Mouse (Mus musculus) CH12.LX (cell line): ENCODE measurements around the gene Lrmda.

ENCODE experiments used
- CHD1 ChIP-seq: IDR thresholded peaks from 2 replicates; pipeline ENCODE4 v1.6.1; 2012; ENCODE audit warnings: low read depth, low read length, improper control_type of control experiment, inconsistent platforms
- CTCF ChIP-seq, 2 experiments: IDR thresholded peaks in 1 of 2; conservative IDR thresholded peaks in 1 of 2; 2 replicates each; pipeline ENCODE4 v1.5.1; 2011 to 2012; ENCODE audit warnings: low read depth in 2 of 2, low read length in 2 of 2, improper control_type of control experiment in 1 of 2, inconsistent platforms in 1 of 2, mild to moderate bottlenecking in 1 of 2, moderate library complexity in 1 of 2
- ETS1 ChIP-seq: conservative IDR thresholded peaks from 2 replicates; pipeline ENCODE4 v1.6.1; 2012; ENCODE audit warnings: low read depth, mild to moderate bottlenecking, inconsistent platforms, low read length, improper control_type of control experiment, moderate library complexity
- MAX ChIP-seq: IDR thresholded peaks from 2 replicates; pipeline ENCODE4 v1.6.1; 2011; ENCODE audit warnings: low read length, improper control_type of control experiment
- MXI1 ChIP-seq: IDR thresholded peaks from 2 replicates; pipeline ENCODE4 v1.6.1; 2011; ENCODE audit warnings: mild to moderate bottlenecking, low read depth, low read length, improper control_type of control experiment
- PAX5 ChIP-seq: IDR thresholded peaks from 2 replicates; pipeline ENCODE4 v1.6.1; 2012; ENCODE audit warnings: low read length, inconsistent platforms, mixed read lengths
- POLR2A ChIP-seq: IDR thresholded peaks from 2 replicates; pipeline ENCODE4 v1.6.1; 2011; ENCODE audit warnings: low read depth, mild to moderate bottlenecking, improper control_type of control experiment, low read length
- POLR2AphosphoS2 ChIP-seq: IDR thresholded peaks from 2 replicates; pipeline ENCODE4 v1.6.1; 2011; ENCODE audit warnings: low read depth, low read length, improper control_type of control experiment
- RAD21 ChIP-seq: IDR thresholded peaks from 2 replicates; pipeline ENCODE4 v1.6.1; 2011; ENCODE audit warnings: low read depth, mild to moderate bottlenecking, low read length, improper control_type of control experiment, moderate library complexity
- TBP ChIP-seq: conservative IDR thresholded peaks from 2 replicates; pipeline ENCODE4 v1.6.1; 2011; ENCODE audit warnings: low read depth, low read length, improper control_type of control experiment
- ZNF384 ChIP-seq: IDR thresholded peaks from 2 replicates; pipeline ENCODE4 v1.6.1; 2012; ENCODE audit warnings: low read depth, low read length, improper control_type of control experiment, inconsistent platforms

GRCm38 (mm10) chr14:22101961-22102805 is 82.7 kb downstream of the Lrmda start:
- TF ChIP-seq CHD1 (no peak), PAX5 (no peak), POLR2A (no peak), MAX (no peak), TBP (no peak), ETS1 (no peak), POLR2AphosphoS2 (no peak), MXI1 (no peak), ZNF384 (no peak), CTCF (conservative IDR thresholded peaks at IDR 0.05 in 1 of 2, IDR thresholded peaks at IDR 0.05 in 1 of 2; ENCODE audit: low read depth in 2 of 2, low read length in 2 of 2) (no peak), RAD21 (no peak)
